Mouse (Mus musculus): ENCODE data around the gene Tmem156. TPM values are rescaled to one million over a fixed set of nuclear protein-coding genes. Genes with fewer than 3 reads are reported as not detected.

The Tmem156 gene
- polyA plus RNA-seq, 1 experiment from 2014 or later = not detected

GRCm38 (mm10) chr5:65051513-65051912, 40.4 kb downstream of the Tmem156 start:
- no peak for DNase-seq (ENCODE audit: low spot score)
- no peak overlapping the region for H3K27ac ChIP-seq (ENCODE audit: low read depth, low read length)
- no peaks in the 10 kb centered on the region for H3K27me3 ChIP-seq (ENCODE audit: control insufficient read depth, insufficient read depth, low read length)
- H3K4me1 ChIP-seq (replicated peaks; ENCODE audit: control insufficient read depth, insufficient read depth, low read length) = no peaks in the 10 kb centered on the region; the same call in 1 of the 2 replicates
- H3K9me3 ChIP-seq (ENCODE audit: control insufficient read depth, low read length) = no peaks in the 10 kb centered on the region
- no peak for ATAC-seq (replicated peaks; ENCODE audit: low FRiP score)
- no peaks in the 10 kb centered on the region for H3K36me3 ChIP-seq (ENCODE audit: control insufficient read depth, insufficient read depth, low read length)
- H3K4me3 ChIP-seq (ENCODE audit: low read depth, low read length) = no peak overlapping the region
- no peak overlapping the region for H3K4me2 ChIP-seq (ENCODE audit: low read depth, low read length, severe bottlenecking)
- no peak overlapping the region for H3K9ac ChIP-seq (ENCODE audit: low read length)
- 79% methylated on average over 3 of the region's 3 CpGs for WGBS

- Histone ChIP-seq H3K4me3 (ENCODE audit: low read depth, low read length) (no peak overlapping the region), H3K4me1 (replicated peaks; ENCODE audit: control insufficient read depth, insufficient read depth, low read length) (no peaks in the 10 kb centered on the region; the same call in 1 of the 2 replicates), H3K4me2 (ENCODE audit: low read depth, low read length, severe bottlenecking) (no peak overlapping the region), H3K9ac (ENCODE audit: low read length) (no peak overlapping the region), H3K27ac (ENCODE audit: low read depth, low read length) (no peak overlapping the region), H3K36me3 (ENCODE audit: control insufficient read depth, insufficient read depth, low read length) (no peaks in the 10 kb centered on the region), H3K27me3 (ENCODE audit: control insufficient read depth, insufficient read depth, low read length) (no peaks in the 10 kb centered on the region), H3K9me3 (ENCODE audit: control insufficient read depth, low read length) (no peaks in the 10 kb centered on the region)
- ATAC-seq (replicated peaks; ENCODE audit: low FRiP score) = no peak
- no peak for DNase-seq (ENCODE audit: low spot score)
- WGBS = 67% methylated on average over 5 of the region's 5 CpGs
Observed at GRCm38 (mm10) chr5:65049880-65050279, 42.1 kb downstream of the Tmem156 start.

GRCm38 (mm10) chr5:65047285-65047855, 44.6 kb downstream of the Tmem156 start:
- ATAC-seq (replicated peaks; ENCODE audit: low FRiP score) (no peak), DNase-seq (ENCODE audit: low spot score) (no peak)
- no peaks in the 10 kb centered on the region for H3K9me3 ChIP-seq (ENCODE audit: control insufficient read depth, low read length)
- H3K27me3 ChIP-seq (ENCODE audit: control insufficient read depth, insufficient read depth, low read length) = no peaks in the 10 kb centered on the region
- no peak overlapping the region for H3K4me2 ChIP-seq (ENCODE audit: low read depth, low read length, severe bottlenecking)
- no peaks in the 10 kb centered on the region for H3K36me3 ChIP-seq (ENCODE audit: control insufficient read depth, insufficient read depth, low read length)
- H3K9ac ChIP-seq (ENCODE audit: low read length) = no peak overlapping the region
- H3K4me1 ChIP-seq (replicated peaks; ENCODE audit: control insufficient read depth, insufficient read depth, low read length) = no peaks in the 10 kb centered on the region; the same call in 1 of the 2 replicates
- H3K27ac ChIP-seq (ENCODE audit: low read depth, low read length) = no peak overlapping the region
- no peak overlapping the region for H3K4me3 ChIP-seq (ENCODE audit: low read depth, low read length)
- 70% methylated on average over 12 of the region's 12 CpGs for WGBS

GRCm38 (mm10) chr5:65046442-65047284, 45.3 kb downstream of the Tmem156 start:
- Histone ChIP-seq H3K36me3 (ENCODE audit: control insufficient read depth, insufficient read depth, low read length) (no peaks in the 10 kb centered on the region), H3K9ac (ENCODE audit: low read length) (no peak overlapping the region), H3K4me2 (ENCODE audit: low read depth, low read length, severe bottlenecking) (no peak overlapping the region), H3K4me3 (ENCODE audit: low read depth, low read length) (no peak overlapping the region), H3K27me3 (ENCODE audit: control insufficient read depth, insufficient read depth, low read length) (no peaks in the 10 kb centered on the region), H3K27ac (ENCODE audit: low read depth, low read length) (no peak overlapping the region), H3K4me1 (replicated peaks; ENCODE audit: control insufficient read depth, insufficient read depth, low read length) (no peaks in the 10 kb centered on the region; the same call in 1 of the 2 replicates), H3K9me3 (ENCODE audit: control insufficient read depth, low read length) (no peaks in the 10 kb centered on the region)
- no peak for ATAC-seq (replicated peaks; ENCODE audit: low FRiP score)
- no peak for DNase-seq (ENCODE audit: low spot score)
- 64% methylated on average over 12 of the region's 12 CpGs for WGBS

- Histone ChIP-seq H3K9me3 (ENCODE audit: control insufficient read depth, low read length) (no peaks in the 10 kb centered on the region), H3K4me1 (replicated peaks; ENCODE audit: control insufficient read depth, insufficient read depth, low read length) (no peaks in the 10 kb centered on the region; the same call in 1 of the 2 replicates), H3K27ac (ENCODE audit: low read depth, low read length) (no peak overlapping the region), H3K36me3 (ENCODE audit: control insufficient read depth, insufficient read depth, low read length) (no peaks in the 10 kb centered on the region), H3K4me3 (ENCODE audit: low read depth, low read length) (no peak overlapping the region), H3K9ac (ENCODE audit: low read length) (no peak overlapping the region), H3K27me3 (ENCODE audit: control insufficient read depth, insufficient read depth, low read length) (no peaks in the 10 kb centered on the region), H3K4me2 (ENCODE audit: low read depth, low read length, severe bottlenecking) (no peak overlapping the region)
- WGBS = 73% methylated on average over 6 of the region's 6 CpGs
- no peak for ATAC-seq (replicated peaks; ENCODE audit: low FRiP score)
- DNase-seq (ENCODE audit: low spot score) = no peak
Observed at GRCm38 (mm10) chr5:65045642-65046370, 46.1 kb downstream of the Tmem156 start.

GRCm38 (mm10) chr5:65043407-65043895, 48.5 kb downstream of the Tmem156 start:
- ATAC-seq (replicated peaks; ENCODE audit: low FRiP score) (no peak), DNase-seq (ENCODE audit: low spot score) (no peak)
- Histone ChIP-seq H3K9ac (ENCODE audit: low read length) (no peak overlapping the region), H3K4me1 (replicated peaks; ENCODE audit: control insufficient read depth, insufficient read depth, low read length) (no peaks in the 10 kb centered on the region), H3K27me3 (ENCODE audit: control insufficient read depth, insufficient read depth, low read length) (no peaks in the 10 kb centered on the region), H3K4me3 (ENCODE audit: low read depth, low read length) (no peak overlapping the region), H3K27ac (ENCODE audit: low read depth, low read length) (no peak overlapping the region), H3K9me3 (ENCODE audit: control insufficient read depth, low read length) (no peaks in the 10 kb centered on the region), H3K4me2 (ENCODE audit: low read depth, low read length, severe bottlenecking) (no peak overlapping the region), H3K36me3 (ENCODE audit: control insufficient read depth, insufficient read depth, low read length) (no peaks in the 10 kb centered on the region)
- WGBS = 77% methylated on average over 11 of the region's 11 CpGs

GRCm38 (mm10) chr5:65040463-65040862, 51.5 kb downstream of the Tmem156 start:
- Histone ChIP-seq H3K4me2 (ENCODE audit: low read depth, low read length, severe bottlenecking) (no peak overlapping the region), H3K27me3 (ENCODE audit: control insufficient read depth, insufficient read depth, low read length) (no peaks in the 10 kb centered on the region), H3K9ac (ENCODE audit: low read length) (no peak overlapping the region), H3K4me3 (ENCODE audit: low read depth, low read length) (no peak overlapping the region), H3K4me1 (replicated peaks; ENCODE audit: control insufficient read depth, insufficient read depth, low read length) (no peaks in the 10 kb centered on the region), H3K27ac (ENCODE audit: low read depth, low read length) (no peak overlapping the region), H3K36me3 (ENCODE audit: control insufficient read depth, insufficient read depth, low read length) (no peaks in the 10 kb centered on the region), H3K9me3 (ENCODE audit: control insufficient read depth, low read length) (no peaks in the 10 kb centered on the region)
- ATAC-seq (replicated peaks; ENCODE audit: low FRiP score) (no peak), DNase-seq (ENCODE audit: low spot score) (no peak)
- 75% methylated on average over 5 of the region's 5 CpGs for WGBS

GRCm38 (mm10) chr5:65038811-65039571, 52.9 kb downstream of the Tmem156 start:
- Histone ChIP-seq H3K9me3 (ENCODE audit: control insufficient read depth, low read length) (no peaks in the 10 kb centered on the region), H3K27ac (ENCODE audit: low read depth, low read length) (no peak overlapping the region), H3K4me3 (ENCODE audit: low read depth, low read length) (no peak overlapping the region), H3K4me2 (ENCODE audit: low read depth, low read length, severe bottlenecking) (no peak overlapping the region), H3K27me3 (ENCODE audit: control insufficient read depth, insufficient read depth, low read length) (no peaks in the 10 kb centered on the region), H3K9ac (ENCODE audit: low read length) (no peak overlapping the region), H3K4me1 (replicated peaks; ENCODE audit: control insufficient read depth, insufficient read depth, low read length) (no peaks in the 10 kb centered on the region), H3K36me3 (ENCODE audit: control insufficient read depth, insufficient read depth, low read length) (no peaks in the 10 kb centered on the region)
- DNase-seq (ENCODE audit: low spot score) (no peak), ATAC-seq (replicated peaks; ENCODE audit: low FRiP score) (no peak)
- WGBS = 83% methylated on average over 11 of the region's 11 CpGs

Measured in forebrain, embryonic 11.5 days (tissue).